Mouse (Mus musculus) embryonic fibroblast, embryonic 13.5 days (primary cell): ENCODE measurements around the gene Krt83.

Experiments used
- CTCF ChIP-seq: IDR thresholded peaks from 2 replicates; pipeline ENCODE4 v1.5.1; 2011; ENCODE audit warnings: mild to moderate bottlenecking, control low read depth, low read length, moderate library complexity, borderline replicate concordance; ENCODE audit not compliant: insufficient read depth
- POLR2A ChIP-seq: IDR thresholded peaks from 2 replicates; pipeline ENCODE4 v1.6.1; 2011; ENCODE audit warnings: low read depth, mild to moderate bottlenecking, control low read depth, low read length, moderate library complexity

GRCm38 (mm10) chr15:101455292-101455691, 36.0 kb downstream of the Krt83 start:
- TF ChIP-seq CTCF (no peak), POLR2A (no peak)
